14 mouse cellular contexts compared by ENCODE assay signal in genomic region chr16:12608259-12608658, GRCm38 (mm10).
A peak's percentile ranks its signal among the peaks of the same experiment; 100 is the strongest.
DNase-seq lines count a peak whose midpoint lies in the region; ATAC-seq and TF ChIP-seq lines count a peak whose summit lies in the region.
"Had no signal": no experiment of that assay in that cellular context is flagged by ENCODE, and none has a peak within 500 bp of the region (broad histone marks: within the 10 kb centered on the region; RNA-seq: fewer than 3 reads in every experiment).

No protein-coding gene starts in this region.

- H3K9me3 ChIP-seq in kidney, embryonic 14.5 days (ENCODE audit: control insufficient read depth, low read length), result no peaks in the 10 kb centered on the region
- no peaks in the 10 kb centered on the region for H3K9me3 ChIP-seq in MEL (replicated peaks; ENCODE audit: insufficient read depth, low read length)
- no peaks in the 10 kb centered on the region for H3K9me3 ChIP-seq in embryonic facial prominence, embryonic 11.5 days (replicated peaks; ENCODE audit: control insufficient read depth, low read length)
- H3K9me3 ChIP-seq in heart, embryonic 10.5 days, result no peaks in the 10 kb centered on the region
- H3K9me3 ChIP-seq: hindbrain, embryonic 13.5 days; liver, embryonic 13.5 days; megakaryocyte, embryonic 14.5 days; neural tube, embryonic 12.5 days had no signal

- no peaks in the 10 kb centered on the region for H3K4me1 ChIP-seq in kidney, embryonic 14.5 days (ENCODE audit: control insufficient read depth, insufficient read depth, low read length)
- no peaks in the 10 kb centered on the region for H3K4me1 ChIP-seq in MEL (ENCODE audit: control insufficient read depth in 1 of 2, insufficient read depth in 2 of 2, low read length in 2 of 2)
- no peaks in the 10 kb centered on the region for H3K4me1 ChIP-seq in embryonic facial prominence, embryonic 11.5 days (ENCODE audit: control insufficient read depth, insufficient read depth, low read length)
- no peaks in the 10 kb centered on the region for H3K4me1 ChIP-seq in thymus, adult 2 months (replicated peaks; ENCODE audit: control insufficient read depth, insufficient read depth, low read length)
- no peaks in the 10 kb centered on the region for H3K4me1 ChIP-seq in heart, embryonic 10.5 days
- H3K4me1 ChIP-seq: hindbrain, embryonic 13.5 days; liver, embryonic 13.5 days; megakaryocyte, embryonic 14.5 days; neural tube, embryonic 12.5 days had no signal

- 49% methylated on average over 6 of the region's 6 CpGs for WGBS in kidney, embryonic 14.5 days
- WGBS in embryonic facial prominence, embryonic 11.5 days, result 31% methylated on average over 6 of the region's 6 CpGs
- WGBS in thymus, adult 2 months, result 79% methylated on average over 6 of the region's 6 CpGs
- WGBS in heart, embryonic 10.5 days, result 58% methylated on average over 6 of the region's 6 CpGs

- no peak for TF ChIP-seq RAD21 in MEL (IDR thresholded peaks at IDR 0.05; ENCODE audit: low read depth, low read length)

- no peak for TF ChIP-seq EP300 in MEL (IDR thresholded peaks at IDR 0.05; ENCODE audit: low read depth in 1 of 2, low read length in 2 of 2)

- TF ChIP-seq CTCF in MEL (IDR thresholded peaks at IDR 0.05 in 2 of 3, conservative IDR thresholded peaks at IDR 0.05 in 1 of 3; ENCODE audit: control insufficient read depth in 1 of 3, insufficient read depth in 1 of 3, low read depth in 2 of 3, low read length in 3 of 3, poor library complexity in 1 of 3, severe bottlenecking in 1 of 3), result no peak
- TF ChIP-seq CTCF in thymus, adult 2 months (IDR thresholded peaks at IDR 0.05; ENCODE audit: borderline replicate concordance, control insufficient read depth, extremely low read depth, insufficient read depth, low read length, poor library complexity), result no peak

- no peak overlapping the region for H3K27ac ChIP-seq in kidney, embryonic 14.5 days (ENCODE audit: low read depth, low read length)
- no peak overlapping the region for H3K27ac ChIP-seq in MEL (ENCODE audit: control insufficient read depth, low read depth, low read length)
- H3K27ac ChIP-seq in embryonic facial prominence, embryonic 11.5 days (replicated peaks; ENCODE audit: low read depth, low read length), result no peak overlapping the region
- no peak overlapping the region for H3K27ac ChIP-seq in thymus, adult 2 months (ENCODE audit: control insufficient read depth, insufficient read depth, low read length)
- H3K27ac ChIP-seq in heart, embryonic 10.5 days, result no peak overlapping the region
- H3K27ac ChIP-seq: gastrocnemius, adult 2 months; hindbrain, embryonic 13.5 days; liver, embryonic 13.5 days; neural tube, embryonic 12.5 days had no signal

- H3K4me2 ChIP-seq in kidney, embryonic 14.5 days (replicated peaks; ENCODE audit: low read depth, low read length), result no peak overlapping the region
- no peak overlapping the region for H3K4me2 ChIP-seq in embryonic facial prominence, embryonic 11.5 days (ENCODE audit: low read depth, low read length)
- H3K4me2 ChIP-seq: hindbrain, embryonic 13.5 days; liver, embryonic 13.5 days; neural tube, embryonic 12.5 days had no signal

- H3K27me3 ChIP-seq in kidney, embryonic 14.5 days (ENCODE audit: control insufficient read depth, insufficient read depth, low read length), result no peaks in the 10 kb centered on the region
- H3K27me3 ChIP-seq in MEL (ENCODE audit: control insufficient read depth in 1 of 2, insufficient read depth in 2 of 2, low read length in 2 of 2), result no peaks in the 10 kb centered on the region
- no peaks in the 10 kb centered on the region for H3K27me3 ChIP-seq in embryonic facial prominence, embryonic 11.5 days (ENCODE audit: control insufficient read depth, insufficient read depth, low read length)
- H3K27me3 ChIP-seq in thymus, adult 2 months (ENCODE audit: control insufficient read depth, insufficient read depth, low read length), result no peaks in the 10 kb centered on the region
- no peaks in the 10 kb centered on the region for H3K27me3 ChIP-seq in heart, embryonic 10.5 days (ENCODE audit: insufficient read depth, poor library complexity, severe bottlenecking)
- H3K27me3 ChIP-seq: hindbrain, embryonic 13.5 days; liver, embryonic 13.5 days; megakaryocyte, embryonic 14.5 days; neural tube, embryonic 12.5 days had no signal

- no peaks in the 10 kb centered on the region for H3K36me3 ChIP-seq in kidney, embryonic 14.5 days (ENCODE audit: control insufficient read depth, insufficient read depth, low read length)
- H3K36me3 ChIP-seq in MEL (ENCODE audit: control insufficient read depth in 1 of 2, insufficient read depth in 2 of 2, low read length in 2 of 2), result no peaks in the 10 kb centered on the region
- no peaks in the 10 kb centered on the region for H3K36me3 ChIP-seq in embryonic facial prominence, embryonic 11.5 days (replicated peaks; ENCODE audit: control insufficient read depth, insufficient read depth, low read depth, low read length)
- no peaks in the 10 kb centered on the region for H3K36me3 ChIP-seq in thymus, adult 2 months (ENCODE audit: control insufficient read depth, insufficient read depth, low read length)
- H3K36me3 ChIP-seq in heart, embryonic 10.5 days, result no peaks in the 10 kb centered on the region
- H3K36me3 ChIP-seq: hindbrain, embryonic 13.5 days; liver, embryonic 13.5 days; neural tube, embryonic 12.5 days had no signal

- H3K79me2 ChIP-seq in MEL (ENCODE audit: control insufficient read depth, insufficient read depth, low read length, poor library complexity), result no peaks in the 10 kb centered on the region

- H3K9ac ChIP-seq in kidney, embryonic 14.5 days (ENCODE audit: low read depth, low read length), result no peak overlapping the region
- H3K9ac ChIP-seq in MEL (ENCODE audit: control insufficient read depth, low read depth, low read length, poor library complexity, severe bottlenecking), result no peak overlapping the region
- H3K9ac ChIP-seq in embryonic facial prominence, embryonic 11.5 days (replicated peaks; ENCODE audit: low read length), result no peak overlapping the region
- H3K9ac ChIP-seq: hindbrain, embryonic 13.5 days; liver, embryonic 13.5 days; neural tube, embryonic 12.5 days had no signal

- peak; percentile 47 for DNase-seq in kidney, postnatal 10 days
- DNase-seq in 3T3-L1 (ENCODE audit: low read depth, low spot score) (peak; percentile 57), MEL (ENCODE audit: low read depth, low spot score) (peak; percentile 27)
- peak; percentile 83 for DNase-seq in embryonic facial prominence, embryonic 11.5 days (ENCODE audit: low spot score)
- DNase-seq in thymus, adult 2 months, result no peak
- no peak for DNase-seq in heart, embryonic 10.5 days (ENCODE audit: low spot score)
- DNase-seq: cerebellum, postnatal 25 days; gastrocnemius, adult 2 months; liver, embryonic 13.5 days; thymus, postnatal 25 days had no signal

- no peak; the same call in 1 of the 2 replicates for ATAC-seq in kidney, embryonic 14.5 days (ENCODE audit: low FRiP score, low TSS enrichment)
- ATAC-seq in embryonic facial prominence, embryonic 11.5 days (replicated peaks; ENCODE audit: insufficient number of reproducible peaks, low FRiP score, low TSS enrichment, low read depth), result peak; percentile 65; the same call in 1 of the 2 replicates

- H3K4me3 ChIP-seq in kidney, embryonic 14.5 days (ENCODE audit: low read length), result no peak overlapping the region
- H3K4me3 ChIP-seq in MEL (ENCODE audit: control insufficient read depth in 1 of 2, insufficient read depth in 1 of 2, low read depth in 2 of 2, low read length in 2 of 2), result no peak overlapping the region
- H3K4me3 ChIP-seq in embryonic facial prominence, embryonic 11.5 days (ENCODE audit: low read depth, low read length), result no peak overlapping the region
- no peak overlapping the region for H3K4me3 ChIP-seq in thymus, adult 2 months (ENCODE audit: control insufficient read depth, insufficient read depth, low read length)
- H3K4me3 ChIP-seq in heart, embryonic 10.5 days, result no peak overlapping the region
- H3K4me3 ChIP-seq: gastrocnemius, adult 2 months; hindbrain, embryonic 13.5 days; liver, embryonic 13.5 days; megakaryocyte, embryonic 14.5 days; neural tube, embryonic 12.5 days had no signal

- TF ChIP-seq POLR2A in MEL (IDR thresholded peaks at IDR 0.05; ENCODE audit: control insufficient read depth in 1 of 2, insufficient read depth in 1 of 2, low read depth in 1 of 2, low read length in 2 of 2, poor library complexity in 1 of 2), result no peak
- no peak for TF ChIP-seq POLR2A in thymus, adult 2 months (IDR thresholded peaks at IDR 0.05; ENCODE audit: control insufficient read depth, extremely low read depth, insufficient read depth, low read length, poor library complexity)

TF ChIP-seq in MEL, 35 proteins besides CTCF, POLR2A, EP300 and RAD21:
- TF ChIP-seq GATA1 (IDR thresholded peaks at IDR 0.05; ENCODE audit: low read depth, low read length), result 0 out of 2 replicates have a peak, but pooled peaks have one; percentile 29
- no peak for TF ChIP-seq MAZ (IDR thresholded peaks at IDR 0.05; ENCODE audit: low read depth, low read length)
- TF ChIP-seq HCFC1 (IDR thresholded peaks at IDR 0.05; ENCODE audit: low read depth, low read length), result no peak

Comparison
In these comparisons a context has a peak if more than half of its experiments do, and no peak if none do; other contexts are left out.
1. DNase-seq: peak in kidney, postnatal 10 days (single experiment), 3T3-L1 (single experiment), MEL (single experiment) and embryonic facial prominence, embryonic 11.5 days (single experiment); none in thymus, adult 2 months (single experiment) and heart, embryonic 10.5 days (single experiment).